Mouse (Mus musculus) cerebellum, postnatal 14 days (tissue): ENCODE measurements around the gene Pcna.
"Not testable (repeated sequence)": the region's sequence is repeated elsewhere in the genome, so short reads cannot be mapped to it uniquely, and the experiment has no call there.

Experiments
- DNase-seq, 2 experiments: peaks; one replicate each; pipeline ENCODE4 v3.0.0; 2021; ENCODE audit warnings: mixed read lengths in 2 of 2

The Pcna gene

DNA sequence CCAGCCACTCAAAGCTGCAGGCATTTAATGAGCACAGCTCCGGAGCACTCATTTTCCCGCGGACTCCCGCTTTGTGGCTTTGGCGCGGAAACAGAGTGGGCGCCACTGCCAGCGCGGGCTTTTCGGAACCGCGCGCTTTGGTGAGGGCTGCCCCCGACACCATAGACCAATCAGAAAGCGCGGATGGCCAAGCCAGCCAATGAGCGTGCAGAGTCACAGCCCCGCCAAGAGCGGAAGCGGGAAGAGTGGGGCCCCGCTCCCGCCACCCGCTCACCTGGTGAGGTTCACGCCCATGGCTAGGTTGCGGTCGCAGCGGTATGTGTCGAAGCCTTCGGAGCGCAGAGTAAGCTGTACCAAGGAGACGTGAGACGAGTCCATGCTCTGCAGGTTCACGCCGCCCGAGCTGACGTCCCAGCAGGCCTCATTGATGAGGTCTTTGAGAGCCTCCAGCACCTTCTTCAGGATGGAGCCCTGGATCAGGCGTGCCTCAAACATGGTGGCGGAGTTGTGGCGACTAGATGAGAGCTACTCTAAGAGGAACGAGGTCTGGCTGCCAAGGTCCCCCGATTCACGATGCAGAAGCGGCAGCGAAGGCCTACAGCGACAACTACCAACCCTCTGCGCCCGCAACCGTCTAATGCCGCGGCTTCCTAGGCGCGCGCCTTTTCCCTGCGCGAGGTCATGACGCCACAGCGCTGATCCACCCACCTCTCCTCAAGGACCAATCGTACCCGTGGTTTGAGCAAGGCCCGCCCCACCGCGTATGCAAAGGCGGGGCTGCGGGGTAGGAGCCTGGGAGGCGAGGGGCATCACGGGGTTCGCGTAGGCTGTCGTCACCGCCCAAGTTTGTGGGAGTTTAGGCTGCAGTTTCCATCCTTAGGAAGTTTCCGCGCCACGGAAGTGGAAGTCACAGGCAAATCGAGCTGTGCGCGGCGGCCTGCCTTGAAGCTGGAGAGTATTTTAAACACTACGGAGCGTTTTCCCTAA, at the start of gene Pcna:
Gene Pcna (minus strand): TSS at position 773 of the 987 bp plus-strand sequence.
- DNase-seq, result peak; percentile 95

DNA sequence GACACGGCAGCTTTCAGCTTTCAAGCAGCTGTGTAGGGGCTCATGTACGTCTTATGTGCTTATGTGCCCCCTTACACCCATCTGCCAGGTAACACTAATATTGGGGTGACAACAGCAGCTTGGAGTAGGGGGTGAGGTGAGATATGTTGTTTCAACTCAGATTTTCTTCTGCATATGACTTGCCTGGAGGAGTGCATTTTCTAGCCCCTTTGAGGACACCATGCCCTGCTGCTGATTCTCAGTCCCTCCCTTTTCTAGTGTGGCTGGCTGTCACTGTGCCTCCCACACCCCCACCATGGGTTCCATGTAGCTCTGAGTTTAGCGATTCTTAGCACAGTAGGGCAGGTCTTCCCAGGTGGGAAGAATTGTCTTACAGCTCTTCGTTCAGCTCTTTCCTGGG, 48.3 kb upstream of the Pcna start:
- no peak for DNase-seq

DNA sequence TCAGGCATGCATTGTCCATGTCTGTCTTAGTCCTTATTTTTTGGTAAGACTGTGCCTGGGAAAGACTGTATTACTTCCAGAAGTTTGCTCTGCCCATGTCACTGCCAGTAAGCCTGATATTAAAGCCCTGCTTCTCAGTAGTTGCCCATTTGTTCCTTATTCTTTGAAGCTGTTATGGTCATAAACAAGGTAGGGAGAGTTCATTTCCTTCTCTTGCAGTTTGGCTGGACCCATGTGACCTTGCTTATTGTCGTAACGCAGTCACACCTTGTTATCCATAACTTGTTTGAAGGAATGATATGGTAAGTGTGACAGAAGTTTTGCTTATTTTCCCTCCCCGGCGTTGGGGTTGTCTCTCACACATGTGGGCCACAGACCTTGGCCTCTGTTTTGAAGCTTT, 45.1 kb upstream of the Pcna start:
- no peak for DNase-seq

DNA sequence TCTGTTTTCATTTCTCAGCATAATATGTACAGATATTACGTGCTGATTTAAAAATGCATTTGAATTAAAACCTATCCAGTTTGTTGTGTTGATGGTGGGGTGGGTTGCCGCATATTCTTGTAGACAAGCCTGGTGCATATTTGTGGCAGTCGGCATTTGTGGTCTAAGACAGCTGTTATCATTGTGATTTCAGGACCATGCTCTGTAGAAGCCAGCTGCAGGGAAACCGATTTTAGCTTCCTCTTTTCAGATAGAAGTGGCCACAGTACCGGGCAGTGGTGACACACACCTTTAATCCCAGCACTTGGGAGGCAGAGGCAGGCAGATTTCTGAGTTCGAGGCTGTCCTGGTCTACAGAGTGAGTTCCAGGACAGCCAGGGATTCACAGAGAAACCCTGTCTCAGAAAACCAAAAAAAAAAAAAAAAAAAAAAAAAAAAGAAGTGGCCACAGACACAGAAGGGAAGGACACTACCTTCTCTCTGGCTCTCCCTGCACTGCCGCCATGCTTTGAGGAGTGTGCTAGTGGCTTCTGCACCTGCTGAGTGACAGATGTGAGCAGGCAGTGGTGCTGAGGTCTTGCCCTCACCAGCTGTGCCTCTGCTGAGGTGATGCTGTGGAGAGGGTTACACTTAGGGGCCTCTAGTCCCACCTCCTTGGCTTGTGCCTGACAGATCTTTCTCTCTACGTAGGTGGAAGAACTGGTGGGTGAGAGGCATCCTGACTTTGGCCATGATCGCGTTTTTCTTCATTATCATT, 40.8 kb upstream of the Pcna start:
- DNase-seq, result no peak

DNA sequence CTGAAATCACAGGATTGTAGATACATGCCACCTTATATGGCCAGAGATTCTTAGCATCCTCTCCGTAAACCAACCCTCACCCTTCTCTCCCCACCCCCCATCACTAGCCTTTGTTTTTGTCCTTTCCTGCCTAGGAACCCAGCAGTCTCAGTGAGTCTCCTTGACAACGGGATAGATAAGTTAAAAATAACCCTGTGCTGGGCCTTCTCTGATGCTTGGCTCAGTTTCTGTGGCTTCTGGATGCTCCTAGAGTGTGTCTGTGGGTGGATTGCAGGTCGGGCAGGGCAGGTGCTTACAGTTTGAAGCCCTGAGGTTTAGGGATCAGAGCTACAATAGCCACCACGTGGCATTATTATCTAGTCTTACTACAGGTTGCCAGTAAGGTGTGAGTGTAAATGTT, 39.0 kb upstream of the Pcna start:
- peak; percentile 69 to 77 for DNase-seq

DNA sequence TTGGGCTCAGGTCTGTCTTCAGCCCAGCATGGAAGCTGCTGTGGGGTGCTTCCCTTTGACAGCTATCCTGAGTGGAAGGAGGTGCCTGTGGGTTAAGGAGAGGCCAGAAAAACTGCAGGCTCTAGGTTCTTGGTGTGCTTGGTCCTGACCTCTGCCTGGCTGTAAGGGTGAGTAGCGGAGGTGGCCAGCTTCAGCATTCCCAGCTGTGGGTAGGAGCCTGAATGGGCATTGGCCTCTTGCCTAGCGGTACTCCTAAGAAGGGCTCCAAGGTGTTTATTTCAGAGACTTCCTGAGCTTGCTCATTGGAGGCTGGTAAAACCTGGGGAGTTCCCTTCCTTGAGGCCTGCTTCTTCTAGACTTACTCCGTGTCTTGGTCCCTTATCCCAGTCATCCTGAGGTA, 38.2 kb upstream of the Pcna start:
- peak; percentile 32 to 48 for DNase-seq

DNA sequence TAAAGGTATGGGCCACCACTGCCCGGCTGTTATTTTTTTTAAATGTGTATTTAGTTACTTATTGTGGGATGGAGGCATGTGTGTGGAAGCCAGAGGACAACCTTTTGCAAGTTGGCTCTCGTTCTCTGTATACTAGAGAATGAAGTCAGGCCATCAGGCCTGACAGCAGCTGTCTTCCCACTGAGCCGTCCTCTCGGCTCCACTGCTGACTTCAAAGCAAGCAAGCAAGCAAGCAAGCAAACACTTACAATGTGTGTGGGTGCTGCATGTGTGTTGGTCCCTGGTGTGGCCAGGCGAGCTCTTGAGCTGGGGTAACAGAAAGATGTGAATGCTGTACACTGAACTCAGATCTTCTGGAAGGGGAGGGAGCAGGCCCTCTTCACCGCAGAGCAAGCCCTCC, 37.7 kb upstream of the Pcna start:
- no peak for DNase-seq

DNA sequence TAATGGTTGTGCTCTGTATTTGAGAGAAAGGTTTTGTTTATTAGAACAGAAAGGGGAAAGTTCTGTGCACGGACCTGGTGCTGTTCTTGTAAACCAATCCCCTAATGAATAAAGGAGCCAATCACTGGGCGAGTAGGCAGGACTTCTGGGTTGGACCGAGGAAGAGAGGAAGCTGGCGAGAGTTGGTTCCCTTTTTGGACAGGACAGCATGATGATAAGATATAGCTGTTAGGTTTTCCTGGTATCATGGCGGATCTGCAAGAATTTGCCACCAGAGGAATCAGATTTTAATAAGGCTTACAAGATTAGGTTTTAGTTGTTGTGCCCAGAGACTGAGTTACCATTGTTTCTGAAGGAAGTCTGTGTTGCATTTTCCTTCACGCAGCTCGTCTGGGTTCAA, 36.1 kb upstream of the Pcna start:
- not testable (repeated sequence) for DNase-seq

DNA sequence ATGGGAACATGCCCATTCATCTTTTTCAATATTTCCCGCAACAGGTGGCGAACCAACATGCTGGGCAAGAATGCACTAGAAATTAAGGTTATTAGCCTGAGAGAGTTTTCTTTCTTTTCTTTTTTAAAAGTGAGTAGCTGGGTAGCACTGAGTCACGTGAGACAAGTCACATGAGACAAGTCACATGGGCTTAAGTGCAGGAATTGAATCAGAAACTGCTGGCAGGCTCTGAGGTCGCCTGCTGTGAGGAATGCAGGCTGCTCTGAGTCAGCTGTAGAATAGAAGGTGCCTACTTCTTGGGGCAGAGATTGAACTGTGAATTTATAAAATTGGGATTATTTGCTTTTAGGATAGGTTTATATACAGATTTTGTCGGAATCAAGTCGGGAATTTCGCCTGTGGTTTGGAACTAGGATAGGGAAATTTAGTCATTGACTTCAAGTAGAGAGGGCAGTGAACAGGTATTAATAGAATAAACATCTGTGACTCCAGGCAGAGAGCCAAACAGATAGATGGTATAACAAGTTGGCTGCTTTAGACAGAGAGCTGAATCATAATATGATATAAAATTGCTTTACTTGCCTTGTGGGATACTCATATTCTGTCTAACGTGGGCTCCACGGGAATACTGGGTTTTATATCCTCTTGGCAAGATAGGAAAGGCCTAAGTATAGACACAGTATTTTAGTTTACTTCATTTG, 33.4 kb upstream of the Pcna start:
- DNase-seq, result peak; percentile 79 to 84

DNA sequence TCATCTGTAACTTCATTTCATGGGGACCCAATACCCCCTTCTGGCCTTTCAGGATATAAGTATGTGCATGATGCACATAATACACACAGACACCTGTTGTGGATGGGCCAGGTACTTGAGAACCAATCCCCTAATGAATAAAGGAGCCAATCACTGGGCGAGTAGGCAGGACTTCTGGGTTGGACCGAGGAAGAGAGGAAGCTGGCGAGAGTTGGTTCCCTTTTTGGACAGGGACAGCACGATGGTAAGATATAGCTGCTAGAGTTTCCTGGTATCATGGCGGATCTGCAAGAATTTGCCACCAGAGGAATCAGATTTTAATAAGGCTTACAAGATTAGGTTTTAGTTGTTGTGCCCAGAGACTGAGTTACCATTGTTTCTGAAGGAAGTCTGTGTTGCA, 32.6 kb upstream of the Pcna start:
- not testable (repeated sequence) for DNase-seq

DNA sequence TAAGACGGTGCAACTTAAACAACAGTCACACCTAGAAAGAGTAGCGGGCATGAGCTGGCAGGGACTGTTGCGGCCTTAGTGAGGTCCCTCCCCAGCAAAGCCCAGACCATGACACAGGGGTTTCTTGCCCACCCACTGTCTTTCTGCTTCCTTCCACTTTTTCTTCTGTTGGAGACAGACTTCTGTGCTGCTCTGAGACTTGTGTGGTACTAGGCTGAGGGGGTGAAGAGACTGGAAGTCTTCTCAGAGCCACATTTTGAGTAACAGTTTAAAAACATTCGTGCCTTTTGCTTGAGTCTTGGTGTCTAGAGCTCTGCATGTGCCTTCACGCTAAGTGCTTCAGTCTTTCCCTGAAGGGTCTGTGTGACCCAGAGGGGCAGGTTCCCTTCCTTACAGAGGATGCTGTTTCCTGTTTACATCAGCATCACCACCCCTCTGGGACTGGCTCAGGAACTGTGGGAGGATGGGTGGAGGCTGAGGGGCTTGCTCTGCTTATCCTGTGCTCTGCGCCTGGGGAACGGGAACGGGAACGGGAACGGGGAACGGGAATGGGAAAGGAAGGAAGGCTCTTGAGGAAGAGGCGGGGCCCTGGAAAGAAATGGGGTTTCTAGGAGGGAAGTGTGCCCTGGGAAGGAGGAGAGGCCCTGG, 31.5 kb upstream of the Pcna start:
- DNase-seq, result no peak

DNA sequence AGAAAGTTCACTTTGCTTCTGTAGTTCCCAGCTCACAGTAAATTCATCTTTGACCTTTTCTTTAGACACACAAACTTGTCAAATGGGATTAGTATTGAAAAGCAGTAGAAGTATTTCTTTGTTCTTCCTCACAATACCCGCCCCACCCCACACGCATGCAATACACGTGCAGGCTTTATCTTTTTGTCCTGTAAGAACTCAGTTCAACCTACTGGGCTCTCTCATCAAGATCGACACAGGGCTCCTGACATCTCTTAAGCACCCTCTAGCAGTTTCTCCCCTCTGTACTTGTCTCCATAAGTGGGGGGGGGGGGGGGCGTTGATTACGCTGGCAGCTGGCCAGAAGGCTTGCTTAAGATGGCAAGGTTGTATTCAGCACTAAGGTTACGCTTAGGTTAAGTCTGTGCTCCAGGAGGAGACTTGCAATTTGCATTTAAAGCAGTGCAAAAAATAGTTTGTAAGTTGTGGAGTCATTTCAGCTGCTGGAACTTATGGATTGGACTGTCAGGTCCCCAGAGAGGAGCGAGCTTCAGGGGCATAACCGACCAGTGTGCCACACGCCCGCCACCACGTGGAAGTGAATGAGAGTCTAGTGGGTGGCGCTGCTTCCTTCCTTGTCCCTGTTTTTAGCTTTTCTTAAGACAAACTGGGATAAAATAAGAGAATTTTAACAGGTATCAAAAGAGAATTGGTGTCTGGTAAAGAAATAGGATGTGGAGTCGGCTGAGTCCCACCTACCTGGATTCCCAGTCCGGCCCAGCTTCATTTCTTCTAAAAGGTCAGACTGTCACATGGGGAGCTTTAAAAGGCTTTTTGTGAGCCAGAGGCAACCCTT, 30.3 kb upstream of the Pcna start:
- no peak for DNase-seq

DNA sequence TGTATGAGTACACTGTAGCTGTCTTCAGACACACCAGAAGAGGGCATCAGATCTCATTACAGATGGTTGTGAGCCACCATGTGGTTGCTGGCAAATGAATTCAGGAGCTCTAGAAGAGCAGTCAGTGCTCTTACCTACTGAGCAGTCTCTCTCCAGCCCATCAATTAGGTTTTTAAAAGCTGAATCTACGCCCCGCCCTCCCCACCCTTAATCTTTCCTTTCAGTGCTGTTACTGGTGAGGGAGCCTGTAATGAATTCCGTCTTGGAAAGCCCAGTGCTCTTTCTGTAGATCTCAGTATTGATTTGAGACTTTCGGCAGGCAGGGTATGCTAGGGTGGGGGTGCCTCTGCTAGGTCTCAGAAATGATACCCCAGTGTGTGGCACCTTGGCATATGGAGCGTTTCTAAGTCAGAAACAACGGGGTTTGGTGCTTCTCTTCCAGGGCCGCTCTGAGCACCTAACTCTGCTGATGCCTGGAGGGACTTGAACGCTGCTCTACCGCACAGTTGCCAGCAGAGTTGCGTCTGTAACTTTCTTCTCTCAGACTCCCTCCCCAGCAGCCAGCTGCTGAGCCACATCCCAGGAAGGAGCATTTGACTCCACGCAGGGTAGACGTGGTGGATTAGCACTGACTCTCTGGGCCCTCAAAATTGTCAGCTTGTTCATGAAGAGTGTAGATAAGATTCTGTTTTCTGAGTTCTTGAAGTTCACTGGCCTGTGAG, 29.5 kb upstream of the Pcna start:
- no peak for DNase-seq

DNA sequence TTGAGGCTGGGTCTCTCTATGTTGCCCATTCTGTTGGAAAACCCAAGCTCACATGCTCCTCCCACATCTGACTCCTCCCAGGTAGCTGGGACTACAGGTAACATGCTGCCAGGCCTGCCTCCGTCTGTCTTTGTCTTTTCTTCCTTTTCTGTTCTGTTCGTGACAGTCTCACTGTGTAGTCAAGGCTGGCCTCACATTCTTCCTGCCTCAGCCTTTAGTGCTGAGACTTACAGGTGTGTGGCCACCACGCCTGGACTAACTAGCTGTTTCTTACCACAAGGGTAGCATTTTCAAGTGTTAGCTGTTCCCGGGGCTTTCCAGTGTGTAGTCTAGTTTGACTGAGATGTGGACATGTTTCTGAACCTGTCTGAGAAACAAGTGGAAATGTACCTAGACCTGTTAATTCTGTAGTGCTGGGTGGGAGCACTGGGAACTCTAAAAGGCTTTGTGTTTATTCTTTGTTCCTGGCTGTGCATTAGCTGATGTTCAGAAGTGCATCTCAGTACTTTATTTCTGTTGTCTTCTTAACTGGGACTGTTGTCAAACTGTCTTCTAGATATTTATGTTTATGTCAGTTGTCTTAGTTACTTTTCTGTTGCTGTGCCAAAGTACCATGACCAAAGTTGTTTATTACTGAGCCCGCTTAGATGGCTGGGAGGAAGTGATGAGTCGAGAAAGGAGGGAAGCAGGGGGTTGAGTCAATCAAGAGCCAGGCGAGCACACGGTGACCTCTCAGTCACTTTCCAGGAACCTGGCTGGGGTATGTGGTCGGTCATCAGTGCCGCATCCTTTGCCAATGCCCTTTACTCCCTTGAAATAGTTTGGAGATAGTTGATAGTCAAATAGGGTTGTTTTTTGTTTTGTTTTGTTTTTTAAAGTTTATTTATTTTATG, 28.7 kb upstream of the Pcna start:
- DNase-seq, result no peak

DNA sequence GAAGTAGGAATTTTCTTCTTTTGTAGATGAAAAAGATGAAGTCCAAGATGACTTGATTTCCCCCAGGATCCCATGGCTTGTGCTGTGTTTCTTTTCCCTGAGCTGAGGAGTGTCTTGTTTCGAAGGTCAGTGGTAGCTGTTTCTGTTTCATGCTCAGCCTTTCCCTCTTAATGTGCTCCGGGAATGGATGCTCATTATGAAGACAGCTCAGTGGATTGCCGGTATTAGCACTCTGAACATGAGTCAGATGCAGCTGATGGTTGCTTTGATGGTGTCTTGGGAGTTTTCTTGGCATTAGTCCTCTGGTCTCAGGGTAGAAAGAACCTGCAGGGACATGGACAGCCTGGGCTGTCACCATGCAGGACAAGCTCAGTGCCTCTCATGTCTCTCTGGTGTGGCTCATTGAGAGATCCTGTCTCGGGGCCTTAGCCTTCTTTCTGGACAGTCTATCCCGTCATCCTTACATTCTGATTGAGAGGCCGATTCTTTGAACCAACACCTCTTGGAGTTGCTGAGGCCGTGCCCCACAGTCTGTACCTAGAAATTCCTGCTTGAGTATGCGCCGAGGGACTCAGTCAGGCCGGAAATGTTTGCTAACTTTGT, 27.5 kb upstream of the Pcna start:
- DNase-seq, result no peak

DNA sequence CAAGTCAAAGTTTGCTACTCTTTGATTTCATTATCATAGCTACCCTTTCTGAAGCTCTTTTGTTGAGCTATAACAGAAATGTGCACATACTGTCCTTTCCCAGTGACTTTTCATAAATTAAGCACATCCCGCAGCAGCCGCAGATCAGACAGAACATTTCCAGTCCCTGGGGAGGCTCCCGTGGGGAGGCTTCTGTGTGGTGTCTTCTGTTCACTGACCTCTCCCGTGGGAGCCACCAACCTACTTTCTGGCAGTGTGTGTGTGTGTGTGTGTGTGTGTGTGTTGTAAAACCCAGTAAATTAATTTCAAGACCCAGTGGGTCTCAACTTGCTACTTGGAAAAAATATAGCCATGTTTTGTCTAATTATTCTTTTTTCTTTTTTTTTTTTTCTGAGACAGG, 26.9 kb upstream of the Pcna start:
- DNase-seq, result no peak

DNA sequence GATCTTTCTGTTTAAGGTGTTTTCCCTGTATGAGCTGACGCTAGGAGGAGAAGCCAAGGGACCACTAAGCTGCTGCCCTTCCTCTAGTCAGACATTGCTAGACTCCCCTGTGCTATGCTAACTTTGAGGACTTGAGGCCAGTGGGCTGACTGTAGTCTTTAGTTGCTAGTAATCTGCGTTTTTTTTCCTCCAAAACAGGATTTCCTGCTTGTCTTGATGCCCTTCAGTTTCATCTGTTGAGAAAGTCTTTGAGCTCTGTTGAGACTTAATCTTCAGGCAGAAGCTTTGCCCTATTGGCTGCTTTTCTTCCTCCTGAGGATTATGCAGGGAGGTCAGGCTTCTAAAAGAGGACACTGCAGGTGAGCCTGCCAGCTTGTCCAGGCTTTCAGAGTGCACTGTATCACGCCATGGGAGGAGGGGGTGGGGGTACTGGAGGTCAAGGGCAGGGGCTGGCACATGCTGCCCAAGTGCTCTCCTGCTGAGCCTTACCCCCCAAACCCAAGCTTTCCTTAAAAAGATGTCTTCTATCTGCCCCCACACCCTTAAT, 26.3 kb upstream of the Pcna start:
- DNase-seq, result no peak

DNA sequence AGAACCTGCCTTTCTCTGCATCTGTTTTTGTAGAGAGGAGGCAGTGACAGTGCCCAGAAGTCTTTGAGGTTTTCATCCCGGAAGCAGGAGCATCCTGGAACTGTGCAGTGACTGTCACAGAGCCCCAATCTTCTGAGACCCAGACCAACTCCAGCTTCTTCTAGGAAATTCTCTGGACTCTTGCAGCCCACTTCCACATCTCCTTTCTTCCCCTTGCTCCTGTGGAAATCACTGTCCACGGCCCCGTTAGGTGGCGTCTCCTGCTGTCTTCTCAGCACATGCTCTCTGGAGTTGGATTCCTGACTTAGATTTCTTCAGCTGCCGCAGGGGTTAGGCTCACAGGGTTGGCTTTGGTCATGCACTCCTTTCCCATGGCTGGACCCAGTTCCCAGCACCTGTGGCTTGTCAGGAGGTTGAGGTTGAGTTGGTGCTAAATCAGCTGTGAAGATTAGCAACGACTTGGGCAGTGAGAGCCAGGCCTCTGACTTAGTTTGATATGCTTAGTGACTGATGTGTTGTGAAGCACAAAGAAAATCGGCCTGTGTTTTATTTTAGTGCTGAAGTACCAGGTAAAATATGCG, 25.2 kb upstream of the Pcna start:
- DNase-seq, result no peak

DNA sequence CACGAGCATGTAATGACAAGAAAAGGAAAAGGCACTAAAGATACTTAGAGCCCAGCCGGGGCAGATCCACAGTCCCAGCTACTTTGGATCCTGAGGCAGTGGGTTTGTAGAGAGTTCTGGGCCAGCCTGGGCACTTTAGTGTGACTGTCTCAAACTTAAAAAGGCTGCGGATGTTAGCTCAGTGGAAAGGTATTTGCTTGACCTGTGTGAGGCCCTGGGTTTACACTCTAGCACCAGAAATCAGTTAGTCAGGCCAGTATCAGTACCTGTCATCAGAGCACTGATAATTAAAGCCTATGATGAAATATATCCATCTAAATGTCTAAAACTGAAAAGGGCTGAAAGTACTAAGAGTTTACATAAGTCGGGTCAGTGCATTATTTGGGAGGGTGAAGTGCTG, 23.1 kb upstream of the Pcna start:
- DNase-seq, result no peak
